Mouse (Mus musculus) hematopoietic stem cell, adult 5-6 weeks (primary cell): ENCODE data around the gene Gm17018. TPM values are rescaled to one million over a fixed set of nuclear protein-coding genes. Genes with fewer than 3 reads are reported as not detected.

Experiments used
- total RNA-seq: library from RNA; stranded (forward); fragments of 172-1452, 232-1000 nt; gene quantifications from 2 replicates; pipeline ENCODE4 v1.2.3, GENCODE M21; 2017

Gm17018 gene
- total RNA-seq, 1 experiment from 2014 or later = 21.6 TPM

Other genes with a start within 250 kb of the Gm17018 start
- gene Btrc, start 196.9 kb upstream of the Gm17018 start, total RNA-seq = 23.5 and 29.0 TPM in 2 replicates
- gene Poll, start 84 bp upstream of the Gm17018 start, total RNA-seq = 12.2 and 13.2 TPM in 2 replicates
- 17.1 and 32.5 TPM in 2 replicates for gene Fbxw4, start 99.7 kb downstream of the Gm17018 start, total RNA-seq
- not detected in 2 replicates for gene Fgf8, start 182.3 kb downstream of the Gm17018 start, total RNA-seq
- 63.4 and 85.8 TPM in 2 replicates for gene Npm3, start 189.0 kb downstream of the Gm17018 start, total RNA-seq
- gene Mgea5, start 223.2 kb downstream of the Gm17018 start, total RNA-seq = 234 and 248 TPM in 2 replicates